Mouse (Mus musculus) olfactory bulb, adult 2 months (tissue): Measurements from ENCODE around the gene Mrpl42.

Experiments
- CTCF ChIP-seq: fragments of 200-500 bp; IDR thresholded peaks from 2 replicates; pipeline ENCODE4 v1.5.1; 2012; ENCODE audit warnings: low read depth, mild to moderate bottlenecking, low read length, moderate library complexity; ENCODE audit not compliant: insufficient read depth
- POLR2A ChIP-seq: fragments of 200-500 bp; IDR thresholded peaks from 2 replicates; pipeline ENCODE4 v1.6.1; 2012; ENCODE audit warnings: mild to moderate bottlenecking, low read depth, low read length, moderate library complexity; ENCODE audit not compliant: insufficient read depth

DNA sequence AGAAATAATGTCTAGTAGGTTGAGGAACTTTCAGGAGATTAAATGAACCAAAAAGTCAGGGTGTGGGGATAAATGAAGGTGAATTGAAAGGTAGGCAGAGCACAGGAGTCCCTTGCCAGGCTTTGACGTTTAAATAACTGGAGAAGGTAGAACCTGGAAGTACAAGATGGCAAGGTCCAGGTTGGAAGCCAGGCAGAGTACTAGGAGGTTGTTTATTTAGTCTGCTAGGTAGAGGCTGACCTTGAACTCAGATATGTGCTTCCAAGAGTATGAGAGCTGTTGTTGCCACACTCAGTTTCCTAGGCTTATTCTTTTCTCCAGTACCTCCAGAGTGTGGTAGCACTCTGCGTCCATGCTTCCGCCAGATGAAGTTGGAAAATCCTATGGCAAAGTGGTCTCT lies 38.1 kb upstream of the Mrpl42 start:
- TF ChIP-seq CTCF: no peak
- TF ChIP-seq POLR2A: no peak
